In the genomic region with DNA sequence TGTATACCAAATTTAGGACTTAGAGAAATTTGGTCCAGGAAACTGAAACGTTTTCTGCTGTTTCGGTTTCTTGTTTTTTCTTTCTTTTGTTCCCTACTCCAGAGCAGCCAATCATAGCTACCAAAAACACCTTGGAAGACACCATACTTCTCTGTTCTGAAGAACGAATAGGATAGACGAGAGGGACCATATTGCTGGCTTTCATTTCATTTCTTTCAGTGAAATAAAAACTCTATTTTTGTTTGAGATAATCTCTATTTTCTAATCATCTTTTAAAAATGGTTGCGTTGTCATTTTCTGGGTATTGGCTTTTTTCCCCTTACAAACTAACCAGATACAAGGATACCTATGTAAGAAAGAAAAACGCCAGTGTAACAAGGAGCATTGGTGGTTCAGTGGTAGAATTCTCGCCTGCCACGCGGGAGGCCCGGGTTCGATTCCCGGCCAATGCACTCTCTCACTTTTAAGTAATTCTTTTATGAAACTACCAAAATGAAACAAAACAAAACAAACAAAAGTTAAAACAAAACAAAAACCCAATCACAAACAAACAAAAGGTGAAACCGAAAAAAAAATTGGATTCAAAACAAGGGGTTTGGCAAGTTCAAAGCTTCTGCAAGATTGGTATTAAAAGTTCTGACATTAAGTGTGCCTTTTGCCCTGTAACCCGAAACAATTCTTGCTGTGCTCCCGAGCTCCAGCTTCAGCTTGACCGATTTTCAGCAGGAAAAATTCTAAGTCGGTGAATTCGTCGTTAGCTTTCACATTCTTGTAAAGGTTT, we compare ENCODE assay signal across 8 mouse cellular contexts. TPM values are rescaled to one million over a fixed set of nuclear protein-coding genes. Genes with fewer than 3 reads are reported as not detected.
DNase-seq lines count a peak whose midpoint lies in the region; ATAC-seq lines count a peak whose summit lies in the region.

No protein-coding gene starts in this region.

- ATAC-seq in cerebellum, adult (ENCODE audit: insufficient number of reproducible peaks, low FRiP score, low TSS enrichment), result no peak; the same call in 1 of the 2 replicates
- peak; percentile 71 for ATAC-seq in limb, embryonic 11.5 days (ENCODE audit: insufficient number of reproducible peaks, low FRiP score, low TSS enrichment, low read depth)
- ATAC-seq in midbrain, embryonic 12.5 days (ENCODE audit: low FRiP score, low read depth), result peak; percentile 59; the same call in 1 of the 2 replicates

- no peak overlapping the region for H3K9ac ChIP-seq in limb, embryonic 11.5 days (ENCODE audit: low read length)
- H3K9ac ChIP-seq in midbrain, embryonic 12.5 days (replicated peaks), result no peak overlapping the region

- H3K4me2 ChIP-seq in limb, embryonic 11.5 days (ENCODE audit: low read depth, severe bottlenecking), result peak overlapping the region; percentile 45
- H3K4me2 ChIP-seq in midbrain, embryonic 12.5 days (replicated peaks), result peak overlapping the region; percentile 58

- no peaks in the 10 kb centered on the region for H3K36me3 ChIP-seq in limb, embryonic 11.5 days (ENCODE audit: control insufficient read depth, insufficient read depth, low read length)
- H3K36me3 ChIP-seq in midbrain, embryonic 12.5 days, result no peaks in the 10 kb centered on the region

- intact Hi-C loops in gastrocnemius, postnatal 14 days (cut with DNase I; ENCODE audit: low total_unique reads), result loop anchor here (5.0 kb wide), 1 partner anchor 65 kb away; no protein-coding TSS in a partner anchor

- DNase-seq in cerebellum, adult 11 months, result peak; percentile 72
- DNase-seq in cerebellum, postnatal 36 days, result peak; percentile 76 to 87
- peak; percentile 53 for DNase-seq in gastrocnemius, postnatal 14 days
- DNase-seq in induced T-regulatory cell, adult 2 months (ENCODE audit: low read depth), result peak; percentile 94
- DNase-seq in limb, embryonic 11.5 days (ENCODE audit: low spot score), result peak; percentile 82
- peak; percentile 79 to 82 for DNase-seq in spleen, postnatal 10 days (ENCODE audit: low spot score in 2 of 2)

- H3K4me3 ChIP-seq in limb, embryonic 11.5 days (ENCODE audit: low read depth, low read length), result peak overlapping the region; percentile 47
- peak overlapping the region; percentile 49 for H3K4me3 ChIP-seq in midbrain, embryonic 12.5 days

- no peak overlapping the region for H3K27ac ChIP-seq in limb, embryonic 11.5 days (replicated peaks; ENCODE audit: low read depth, low read length)
- no peak overlapping the region for H3K27ac ChIP-seq in midbrain, embryonic 12.5 days (replicated peaks)

- H3K4me1 ChIP-seq in limb, embryonic 11.5 days (ENCODE audit: control insufficient read depth, insufficient read depth, low read length), result no peaks in the 10 kb centered on the region
- peaks cover 5% of the 10 kb centered on the region; the same call in 1 of the 2 replicates for H3K4me1 ChIP-seq in midbrain, embryonic 12.5 days

- H3K27me3 ChIP-seq in limb, embryonic 11.5 days (ENCODE audit: control insufficient read depth, insufficient read depth, low read length), result no peaks in the 10 kb centered on the region
- H3K27me3 ChIP-seq in midbrain, embryonic 12.5 days, result no peaks in the 10 kb centered on the region

- H3K9me3 ChIP-seq in limb, embryonic 11.5 days (ENCODE audit: control insufficient read depth, low read length), result no peaks in the 10 kb centered on the region
- no peaks in the 10 kb centered on the region for H3K9me3 ChIP-seq in midbrain, embryonic 12.5 days

- whole genome bisulfite sequencing in limb, embryonic 11.5 days, result under 1% methylated on average over 19 of the region's 19 CpGs
- under 1% methylated on average over 19 of the region's 19 CpGs for WGBS in midbrain, embryonic 12.5 days

RNA-seq across cellular contexts. Expression of a gene that starts 13.8 kb away (rescaled TPM):
- 100 to 1,000 TPM; 281 to 294 TPM for total RNA-seq in gastrocnemius, postnatal 14 days (2021)
- 4.0 and 5.6 TPM in 2 replicates for polyA plus RNA-seq in limb, embryonic 11.5 days (2014; fragmentation: Nextera tagmentation; extraction: Ambion mirVana)
- polyA plus RNA-seq in midbrain, embryonic 12.5 days (2016; fragmentation: Nextera tagmentation; extraction: Ambion mirVana), result 4.2 and 4.4 TPM in 2 replicates

RNA-seq across cellular contexts. Expression of a gene that starts 16.7 kb away (rescaled TPM):
- 10 to 100 TPM; 61.2 to 77.1 TPM for total RNA-seq in gastrocnemius, postnatal 14 days (2021)
- polyA plus RNA-seq in limb, embryonic 11.5 days (2014; fragmentation: Nextera tagmentation; extraction: Ambion mirVana), result 5.1 and 7.9 TPM in 2 replicates
- polyA plus RNA-seq in midbrain, embryonic 12.5 days (2016; fragmentation: Nextera tagmentation; extraction: Ambion mirVana), result 7.9 and 8.4 TPM in 2 replicates

RNA-seq across cellular contexts. Expression of a gene that starts 18.2 kb away (rescaled TPM):
- total RNA-seq in gastrocnemius, postnatal 14 days (2021), result 10 to 100 TPM; 19.9 to 21.2 TPM
- 7.0 and 9.4 TPM in 2 replicates for polyA plus RNA-seq in limb, embryonic 11.5 days (2014; fragmentation: Nextera tagmentation; extraction: Ambion mirVana)
- polyA plus RNA-seq in midbrain, embryonic 12.5 days (2016; fragmentation: Nextera tagmentation; extraction: Ambion mirVana), result 4.8 and 6.9 TPM in 2 replicates

RNA-seq across cellular contexts. Expression of a gene that starts 26.2 kb away (rescaled TPM):
- 1 to 10 TPM; 5.5 to 5.7 TPM for total RNA-seq in gastrocnemius, postnatal 14 days (2021)
- polyA plus RNA-seq in limb, embryonic 11.5 days (2014; fragmentation: Nextera tagmentation; extraction: Ambion mirVana), result 0.79 and 1.0 TPM in 2 replicates
- polyA plus RNA-seq in midbrain, embryonic 12.5 days (2016; fragmentation: Nextera tagmentation; extraction: Ambion mirVana), result 0.56 and 0.64 TPM in 2 replicates

RNA-seq across cellular contexts. Expression of a gene that starts 26.8 kb away (rescaled TPM):
- total RNA-seq in gastrocnemius, postnatal 14 days (2021), result 10 to 100 TPM; 24.2 to 25.2 TPM
- 1.4 and 2.0 TPM in 2 replicates for polyA plus RNA-seq in limb, embryonic 11.5 days (2014; fragmentation: Nextera tagmentation; extraction: Ambion mirVana)
- 1.0 and 1.3 TPM in 2 replicates for polyA plus RNA-seq in midbrain, embryonic 12.5 days (2016; fragmentation: Nextera tagmentation; extraction: Ambion mirVana)
